Mouse (Mus musculus) CD4-positive helper T cell, adult 2 months (primary cell): ENCODE results near the gene Tmtc3.
"Not testable (repeated sequence)": the region's sequence is repeated elsewhere in the genome, so short reads cannot be mapped to it uniquely, and the experiment has no call there.

Source experiments
- DNase-seq: peaks from one replicate; pipeline ENCODE4 v3.0.0-alpha.2; 2012; ENCODE audit warnings: low read depth, missing footprints, low spot score

The Tmtc3 gene

GRCm38 (mm10) chr10:100487097-100487978, at the start of gene Tmtc3, which contains the start of gene Cep290:
Tmtc3 (minus strand) TSS chr10:100487350.
Cep290 (plus strand) TSS chr10:100487558.
- peak; percentile 43 for DNase-seq

- DNase-seq, result no peak
These were observed 37.6 kb upstream of the Tmtc3 start for GRCm38 (mm10) chr10:100524499-100525390.

DNA sequence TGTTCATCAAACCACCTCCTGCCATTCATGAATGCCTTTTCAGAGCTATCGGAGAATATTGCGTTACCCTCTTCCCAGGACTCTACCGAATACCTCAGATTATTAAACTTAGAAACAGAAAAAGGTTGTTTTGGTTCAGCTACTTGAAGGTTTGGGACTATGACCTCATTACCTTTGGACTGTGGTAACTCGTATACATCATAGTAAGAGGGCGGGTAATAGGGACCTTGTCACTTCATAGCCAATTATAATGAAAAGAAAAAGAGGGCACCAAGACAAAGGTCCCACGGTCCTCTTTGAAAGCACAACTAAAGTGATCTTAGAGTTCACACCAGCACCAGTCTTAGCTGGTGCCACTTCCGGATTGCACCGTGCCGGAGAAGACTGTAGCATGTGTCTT, 35.2 kb upstream of the Tmtc3 start:
- no peak for DNase-seq

DNA sequence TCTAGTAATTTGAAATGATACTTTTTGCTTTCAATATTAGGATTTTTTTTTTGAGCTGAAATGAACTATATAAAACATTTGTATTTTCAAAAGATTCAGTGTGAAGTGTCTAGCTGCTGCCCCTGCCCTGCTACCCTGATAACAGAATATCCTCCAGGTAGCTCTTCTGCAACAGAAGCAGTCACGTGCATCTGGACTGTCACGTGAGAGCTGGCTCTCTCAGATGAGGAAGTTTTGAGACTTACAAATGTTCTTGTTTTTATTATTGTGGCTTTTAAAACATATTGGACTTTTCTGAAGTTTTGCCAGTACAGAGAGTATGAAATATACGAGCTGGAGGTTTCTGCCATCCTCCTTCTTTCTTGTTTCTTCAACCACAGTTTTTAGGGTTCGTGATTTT, 34.5 kb upstream of the Tmtc3 start:
- DNase-seq, result no peak

DNA sequence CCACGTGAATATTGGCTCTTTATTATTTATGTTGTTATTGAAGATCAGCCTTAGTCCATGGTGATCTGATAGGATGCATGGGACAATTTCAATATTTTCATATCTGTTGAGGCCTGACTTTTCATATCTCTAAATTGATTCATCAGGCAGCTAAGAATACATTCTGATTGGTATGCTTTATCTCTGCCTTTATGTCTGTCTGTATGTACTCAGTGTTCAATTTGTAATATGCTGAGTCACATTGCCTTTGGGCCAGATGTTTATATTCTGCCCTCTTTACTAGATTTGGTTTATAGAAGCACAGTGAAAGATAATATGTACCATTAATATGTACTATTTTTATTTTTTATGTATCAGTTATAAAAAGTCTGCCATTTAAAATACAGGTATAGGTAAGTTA, 21.0 kb upstream of the Tmtc3 start:
- DNase-seq, result no peak

GRCm38 (mm10) chr10:100498309-100498708, 11.2 kb upstream of the Tmtc3 start:
- no peak for DNase-seq

DNA sequence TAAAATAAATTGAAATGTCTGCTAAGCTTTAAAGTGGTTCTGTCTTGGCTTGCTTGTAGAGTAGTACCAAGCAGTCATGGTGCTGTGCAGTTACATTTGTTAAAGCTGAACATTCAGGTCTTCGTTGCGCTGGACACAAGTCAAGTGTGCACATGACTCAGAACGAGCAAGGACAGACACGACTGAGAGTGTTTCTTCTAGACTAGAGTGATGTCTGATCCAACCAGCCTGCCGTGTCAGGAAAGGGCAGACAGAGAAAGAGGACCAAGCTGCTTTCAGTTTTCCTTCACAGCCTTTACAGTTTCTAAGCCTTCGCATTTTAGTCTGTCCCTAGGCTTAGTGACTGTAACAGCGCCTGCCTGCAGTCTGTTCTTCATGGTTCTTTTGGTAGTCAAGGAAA, 4.8 kb upstream of the Tmtc3 start:
- DNase-seq, result no peak

DNA sequence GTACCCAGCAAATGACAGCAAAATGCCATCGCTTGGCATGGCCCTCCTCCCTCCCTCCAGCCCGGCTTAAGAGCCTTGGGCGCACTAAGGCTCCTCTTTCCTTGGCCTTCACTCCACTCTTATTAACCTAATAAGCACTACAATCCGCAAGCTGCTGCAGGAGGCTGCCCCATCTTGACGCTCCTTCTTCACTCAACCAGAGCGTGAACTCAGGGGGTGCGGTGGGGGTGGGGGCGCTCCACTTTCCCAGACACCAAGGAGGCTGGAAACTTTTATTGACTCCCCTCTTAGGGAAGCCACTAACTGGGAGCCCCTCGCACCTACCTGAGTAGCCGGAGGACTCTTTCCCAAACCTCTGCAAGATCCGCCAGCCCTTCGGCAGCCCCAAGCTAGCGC, 451 bp downstream of the Tmtc3 start:
- DNase-seq, result peak; percentile 11

GRCm38 (mm10) chr10:100479538-100479937, 7.6 kb downstream of the Tmtc3 start:
- no peak for DNase-seq

GRCm38 (mm10) chr10:100475040-100475439, 12.1 kb downstream of the Tmtc3 start:
- peak; percentile 24 for DNase-seq

- no peak for DNase-seq
These were observed 26.6 kb downstream of the Tmtc3 start for GRCm38 (mm10) chr10:100460515-100460914.

GRCm38 (mm10) chr10:100449394-100449793, 37.8 kb downstream of the Tmtc3 start:
- DNase-seq, result no peak

GRCm38 (mm10) chr10:100427592-100427991, 59.6 kb downstream of the Tmtc3 start:
- DNase-seq, result no peak

DNA sequence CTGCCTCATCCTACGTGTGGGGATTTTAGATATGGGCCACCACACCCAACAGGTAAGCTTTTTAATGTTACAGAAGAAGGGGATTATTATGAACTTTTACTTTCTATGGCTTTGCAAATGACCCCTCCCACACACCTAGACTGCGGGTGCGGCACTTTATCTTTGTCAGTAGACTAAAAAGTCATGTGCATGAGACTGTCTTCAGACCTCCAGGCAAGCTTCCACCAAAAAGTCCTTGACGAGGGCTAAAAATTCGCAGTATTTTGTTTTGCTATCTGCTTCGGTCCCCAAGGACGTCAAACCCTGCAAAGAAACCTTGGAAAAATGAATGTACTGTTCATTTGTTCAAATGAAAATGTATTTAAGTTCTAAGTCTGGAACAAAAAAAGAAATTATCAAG, 71.6 kb downstream of the Tmtc3 start:
- no peak for DNase-seq

GRCm38 (mm10) chr10:100402301-100402700, 84.8 kb downstream of the Tmtc3 start:
- not testable (repeated sequence) for DNase-seq
